Mouse (Mus musculus): ENCODE results near the gene Lrrfip2.

Gene Lrrfip2

DNA sequence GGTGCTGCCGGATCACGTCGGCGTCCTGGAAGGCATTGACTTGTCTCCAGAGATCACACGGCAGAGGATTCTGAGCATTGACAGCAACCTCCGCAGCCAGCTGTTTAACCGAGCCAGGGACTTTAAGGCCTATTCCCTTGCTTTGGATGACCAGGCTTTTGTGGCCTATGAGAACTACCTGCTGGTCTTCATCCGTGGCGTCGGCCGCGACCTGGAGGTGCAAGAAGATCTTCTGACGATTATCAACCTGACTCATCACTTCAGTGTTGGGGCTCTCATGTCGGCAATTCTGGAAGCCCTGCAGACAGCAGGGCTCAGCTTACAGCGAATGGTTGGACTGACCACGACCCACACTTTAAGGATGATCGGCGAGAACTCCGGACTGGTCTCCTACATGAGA, 155.0 kb downstream of the Lrrfip2 start:
- in situ Hi-C loops (cut with MboI; ENCODE audit: low sequenced_read_pairs) = no loop called here

DNA sequence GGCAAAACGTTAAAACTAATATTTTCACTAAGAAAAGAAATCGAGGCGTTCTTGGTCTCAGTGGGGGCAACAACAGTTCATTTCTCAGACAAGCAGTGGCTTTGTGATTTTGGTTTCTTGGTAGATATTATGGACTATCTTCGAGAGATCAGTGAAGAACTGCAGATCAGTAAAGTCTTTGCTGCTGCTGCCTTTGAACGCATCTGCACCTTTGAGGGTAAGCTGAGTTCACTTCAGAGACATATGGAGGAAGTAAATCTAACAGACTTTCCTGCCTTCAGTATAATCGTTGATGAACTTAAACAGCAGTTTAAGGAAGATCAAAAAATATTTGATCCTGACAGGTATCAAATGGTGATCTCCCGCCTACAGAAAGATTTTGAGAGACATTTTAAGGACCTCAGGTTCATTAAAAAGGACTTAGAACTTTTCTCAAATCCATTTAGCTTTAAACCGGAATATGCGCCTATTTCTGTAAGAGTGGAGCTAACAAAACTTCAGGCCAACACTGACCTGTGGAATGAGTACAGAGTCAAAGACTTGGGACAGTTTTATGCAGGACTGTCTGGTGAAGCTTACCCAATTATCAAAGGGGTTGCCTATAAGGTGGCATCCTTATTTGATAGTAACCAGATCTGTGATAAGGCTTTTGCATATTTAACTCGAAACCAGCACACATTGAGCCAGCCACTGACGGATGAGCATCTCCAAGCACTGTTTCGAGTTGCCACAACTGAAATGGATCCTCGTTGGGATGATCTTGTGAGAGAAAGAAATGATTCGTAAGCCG, 155.8 kb downstream of the Lrrfip2 start:
- in situ Hi-C loops (cut with MboI; ENCODE audit: low sequenced_read_pairs) = no loop called here

DNA sequence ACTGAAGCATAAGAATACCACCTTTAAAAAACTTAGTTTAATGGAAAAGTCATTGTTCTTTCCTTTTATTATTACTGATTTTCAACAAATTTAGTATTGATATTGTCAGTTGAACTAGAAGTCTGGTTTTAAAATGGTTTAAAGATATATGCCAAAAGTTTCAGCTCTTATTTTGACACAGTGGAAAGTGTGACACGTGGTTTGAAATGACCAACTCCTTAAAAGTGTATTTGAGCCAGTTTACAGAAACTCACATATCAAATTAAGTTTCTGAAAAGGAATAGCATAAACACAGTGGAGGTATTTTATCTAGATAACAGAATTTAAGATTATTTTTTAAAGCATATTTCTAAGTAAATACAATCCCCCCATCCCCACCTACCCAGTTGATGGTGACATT, 156.6 kb downstream of the Lrrfip2 start:
- in situ Hi-C loops (cut with MboI; ENCODE audit: low sequenced_read_pairs) = no loop called here

DNA sequence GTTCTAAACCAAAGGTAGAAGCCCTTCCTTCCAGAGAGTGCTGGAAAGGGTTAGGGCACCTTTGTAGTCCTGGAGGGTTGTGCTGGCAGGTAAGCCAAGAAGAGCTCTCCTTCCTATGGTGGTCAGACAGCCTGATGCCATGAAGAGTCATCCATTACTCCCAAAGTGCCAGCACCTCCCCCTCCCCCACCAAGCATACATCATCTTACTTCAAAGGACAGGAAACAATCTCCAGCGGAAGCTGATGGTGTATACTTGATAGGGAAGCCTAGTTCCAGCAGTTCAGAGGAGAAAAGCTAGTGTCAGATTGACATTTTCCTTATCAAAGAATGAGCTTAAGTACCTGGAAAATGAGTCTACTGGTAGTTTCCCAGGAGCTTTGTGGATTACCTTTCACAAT, 157.8 kb downstream of the Lrrfip2 start:
- in situ Hi-C loops (cut with MboI; ENCODE audit: low sequenced_read_pairs) = no loop called here
